In the genomic region with DNA sequence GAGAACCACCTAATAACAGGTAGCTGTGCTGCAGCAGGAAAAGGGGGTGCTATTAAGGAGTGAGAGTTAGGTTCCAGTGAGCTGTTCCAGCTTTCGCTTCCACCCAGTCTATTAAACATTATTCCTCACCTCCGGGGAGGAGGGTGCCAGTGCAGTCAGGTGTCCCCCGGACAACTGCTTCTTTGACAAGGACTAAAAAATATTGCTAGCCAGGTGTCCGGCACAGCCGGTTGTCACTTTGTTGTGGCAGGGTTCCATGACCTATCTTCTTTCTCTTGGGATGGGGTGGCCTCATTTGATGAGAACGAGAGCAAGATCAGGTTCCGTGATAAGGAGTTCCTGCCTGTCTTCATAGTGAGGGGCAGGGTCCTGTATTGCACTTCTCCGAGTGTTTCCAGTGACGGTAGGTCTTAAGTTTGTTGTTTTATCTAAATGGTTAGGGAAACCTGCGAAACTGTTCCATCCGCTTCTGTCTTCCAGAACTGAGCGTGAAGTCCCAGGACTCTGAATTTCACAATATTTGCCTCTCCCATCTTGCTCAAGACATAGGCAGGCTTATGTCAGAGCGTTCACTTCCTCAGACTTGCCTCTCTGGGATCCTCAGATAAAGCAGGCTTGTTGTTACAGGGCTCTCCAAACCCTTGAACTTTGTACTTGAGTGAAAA, we compare ENCODE assay signal across 8 mouse cellular contexts. TPM values are rescaled to one million over a fixed set of nuclear protein-coding genes. Genes with fewer than 3 reads are reported as not detected.
DNase-seq lines count a peak whose midpoint lies in the region; ATAC-seq lines count a peak whose summit lies in the region.

No protein-coding gene starts in this region.

- no peaks in the 10 kb centered on the region for H3K9me3 ChIP-seq in heart, embryonic 13.5 days
- no peaks in the 10 kb centered on the region for H3K9me3 ChIP-seq in limb, embryonic 10.5 days (replicated peaks)
- H3K9me3 ChIP-seq in midbrain, embryonic 11.5 days (ENCODE audit: control insufficient read depth, low read length): no peaks in the 10 kb centered on the region

- peaks cover 13% of the 10 kb centered on the region for H3K36me3 ChIP-seq in heart, embryonic 13.5 days
- peaks cover 11% of the 10 kb centered on the region for H3K36me3 ChIP-seq in limb, embryonic 10.5 days
- no peaks in the 10 kb centered on the region for H3K36me3 ChIP-seq in midbrain, embryonic 11.5 days (ENCODE audit: control insufficient read depth, insufficient read depth, low read length)

- peak overlapping the region; percentile 90 for H3K4me2 ChIP-seq in heart, embryonic 13.5 days
- H3K4me2 ChIP-seq in midbrain, embryonic 11.5 days: peak overlapping the region; percentile 80

- peak; percentile 35 for DNase-seq in thymus, postnatal 0 days (ENCODE audit: low spot score)
- DNase-seq in thymus, adult 18-20 months: no peak
- peak; percentile 37 for DNase-seq in limb, embryonic 10.5 days (ENCODE audit: low spot score)
- DNase-seq in midbrain, embryonic 11.5 days (ENCODE audit: low spot score, missing footprints): peak; percentile 85
- DNase-seq in ovary, adult 18-20 months (ENCODE audit: low spot score): no peak
- no peak for DNase-seq in layer of hippocampus, postnatal 25 days (ENCODE audit: extremely low spot score in 1 of 2, low spot score in 1 of 2)

- H3K4me3 ChIP-seq in heart, embryonic 13.5 days: peak overlapping the region; percentile 85
- H3K4me3 ChIP-seq in limb, embryonic 10.5 days: peak overlapping the region; percentile 66
- peak overlapping the region; percentile 67 for H3K4me3 ChIP-seq in midbrain, embryonic 11.5 days (ENCODE audit: low read depth, low read length)

- peak overlapping the region; percentile 94 for H3K9ac ChIP-seq in heart, embryonic 13.5 days
- H3K9ac ChIP-seq in midbrain, embryonic 11.5 days (ENCODE audit: low read length): peak overlapping the region; percentile 82

- peak; percentile 46 for ATAC-seq in common myeloid progenitor, adult 5-6 weeks (replicated peaks; ENCODE audit: low read depth, poor library complexity, severe bottlenecking)
- no peak for ATAC-seq in heart, embryonic 13.5 days (ENCODE audit: extremely low read depth, insufficient number of reproducible peaks, low FRiP score, low TSS enrichment)
- ATAC-seq in midbrain, embryonic 11.5 days (ENCODE audit: low FRiP score): no peak

- peaks cover 33% of the 10 kb centered on the region for H3K4me1 ChIP-seq in heart, embryonic 13.5 days
- H3K4me1 ChIP-seq in limb, embryonic 10.5 days: peaks cover 28% of the 10 kb centered on the region
- peaks cover 6% of the 10 kb centered on the region for H3K4me1 ChIP-seq in midbrain, embryonic 11.5 days (ENCODE audit: control insufficient read depth, insufficient read depth, low read length)

- no peaks in the 10 kb centered on the region for H3K27me3 ChIP-seq in heart, embryonic 13.5 days (replicated peaks)
- H3K27me3 ChIP-seq in limb, embryonic 10.5 days (ENCODE audit: low read depth, poor library complexity, severe bottlenecking): no peaks in the 10 kb centered on the region
- H3K27me3 ChIP-seq in midbrain, embryonic 11.5 days (ENCODE audit: control insufficient read depth, insufficient read depth, low read length): no peaks in the 10 kb centered on the region

- H3K27ac ChIP-seq in heart, embryonic 13.5 days (replicated peaks): peak overlapping the region; percentile 73
- peak overlapping the region; percentile 93 for H3K27ac ChIP-seq in limb, embryonic 10.5 days
- H3K27ac ChIP-seq in midbrain, embryonic 11.5 days (ENCODE audit: low read depth, low read length): no peak overlapping the region

- 38% methylated on average over 13 of the region's 13 CpGs for WGBS in heart, embryonic 13.5 days
- WGBS in limb, embryonic 10.5 days: 54% methylated on average over 13 of the region's 13 CpGs
- 76% methylated on average over 13 of the region's 13 CpGs for WGBS in midbrain, embryonic 11.5 days

RNA-seq across cellular contexts. Expression of a gene that starts 0.7 kb away (rescaled TPM):
- 2.5 and 3.9 TPM in 2 replicates for polyA plus RNA-seq in thymus, postnatal 0 days (2015; fragmentation: Nextera tagmentation; extraction: Ambion mirVana)
- total RNA-seq in common myeloid progenitor, adult 5-6 weeks (2017): 9.3 and 11.6 TPM in 2 replicates
- 5.0 and 5.9 TPM in 2 replicates for polyA plus RNA-seq in heart, embryonic 13.5 days (2015; fragmentation: Nextera tagmentation; extraction: Ambion mirVana)
- polyA plus RNA-seq in limb, embryonic 10.5 days (2016; fragmentation: Nextera tagmentation; extraction: Ambion mirVana): 9.1 and 9.2 TPM in 2 replicates
- 4.5 and 5.0 TPM in 2 replicates for polyA plus RNA-seq in midbrain, embryonic 11.5 days (2014; fragmentation: Nextera tagmentation; extraction: Ambion mirVana)
- 10 to 100 TPM; 12.9 to 13.7 TPM for total RNA-seq in layer of hippocampus, postnatal 25 days (2021)

Comparison
In these comparisons a context has a peak if more than half of its experiments do, and no peak if none do; other contexts are left out.
1. DNase-seq: peak in thymus, postnatal 0 days (single experiment), limb, embryonic 10.5 days (single experiment) and midbrain, embryonic 11.5 days (single experiment); none in thymus, adult 18-20 months (0 of 2), ovary, adult 18-20 months (single experiment) and layer of hippocampus, postnatal 25 days (0 of 2).
2. Peak in every context shown above with its lines, with median percentiles within 50 percentile points of each other: H3K4me3 ChIP-seq.